9 mouse cellular contexts compared by ENCODE assay signal in genomic region chr10:89635018-89635417, GRCm38 (mm10). TPM values are rescaled to one million over a fixed set of nuclear protein-coding genes. Genes with fewer than 3 reads are reported as not detected.
A peak's percentile ranks its signal among the peaks of the same experiment; 100 is the strongest.
DNase-seq lines count a peak whose midpoint lies in the region; ATAC-seq and TF ChIP-seq lines count a peak whose summit lies in the region.
"Had no signal": no experiment of that assay in that cellular context is flagged by ENCODE, and none has a peak within 500 bp of the region (broad histone marks: within the 10 kb centered on the region; RNA-seq: fewer than 3 reads in every experiment).

No protein-coding gene starts in this region.

- no peak overlapping the region for H3K9ac ChIP-seq in forebrain, postnatal 0 days
- H3K9ac ChIP-seq in neural tube, embryonic 14.5 days (replicated peaks; ENCODE audit: low read depth, low read length) = no peak overlapping the region

- TF ChIP-seq CTCF in forebrain, postnatal 0 days (IDR thresholded peaks at IDR 0.05; ENCODE audit: low read depth) = peak; percentile 69

- H3K4me2 ChIP-seq in forebrain, postnatal 0 days (ENCODE audit: low read depth) = no peak overlapping the region
- H3K4me2 ChIP-seq in neural tube, embryonic 14.5 days (ENCODE audit: low read depth, low read length) = no peak overlapping the region

- no peaks in the 10 kb centered on the region for H3K4me1 ChIP-seq in forebrain, postnatal 0 days (ENCODE audit: insufficient read depth)
- no peaks in the 10 kb centered on the region for H3K4me1 ChIP-seq in neural tube, embryonic 14.5 days (ENCODE audit: control insufficient read depth, insufficient read depth, low read length)

- DNase-seq in heart, postnatal 4 days = peak; percentile 36
- DNase-seq in heart, adult 11 months = no peak
- peak; percentile 35 for DNase-seq in thymus, postnatal 4 days
- no peak for DNase-seq in thymus, postnatal 10 days (ENCODE audit: low spot score in 2 of 2)
- peak; percentile 51 for DNase-seq in forebrain, postnatal 0 days
- DNase-seq in c-Kit-positive CD71-positive TER-119-positive erythroid progenitor cells, embryonic 14.5 days (ENCODE audit: low spot score) = no peak

- no peak overlapping the region for H3K4me3 ChIP-seq in forebrain, postnatal 0 days (ENCODE audit: low read depth, low read length)
- no peak overlapping the region for H3K4me3 ChIP-seq in neural tube, embryonic 14.5 days (ENCODE audit: low read depth, low read length)

- H3K9me3 ChIP-seq in forebrain, postnatal 0 days (ENCODE audit: low read length) = no peaks in the 10 kb centered on the region
- no peaks in the 10 kb centered on the region for H3K9me3 ChIP-seq in neural tube, embryonic 14.5 days (ENCODE audit: control insufficient read depth, low read length)

- ATAC-seq in forebrain, postnatal 0 days = peak; percentile 84
- ATAC-seq in neural tube, embryonic 14.5 days (ENCODE audit: low read depth) = peak; percentile 81
- no peak for ATAC-seq in monocyte, adult 5-6 weeks (replicated peaks; ENCODE audit: insufficient number of reproducible peaks, low FRiP score, low TSS enrichment, poor library complexity, severe bottlenecking)

- no peak overlapping the region for H3K27ac ChIP-seq in forebrain, postnatal 0 days (ENCODE audit: low read depth, low read length)
- no peak overlapping the region for H3K27ac ChIP-seq in neural tube, embryonic 14.5 days (ENCODE audit: low read depth, low read length)

- H3K36me3 ChIP-seq in forebrain, postnatal 0 days (ENCODE audit: insufficient read depth) = 0 out of 2 replicates have a peak, but pooled peaks cover 2% of the 10 kb centered on the region
- peaks cover 3% of the 10 kb centered on the region; the same call in 1 of the 2 replicates for H3K36me3 ChIP-seq in neural tube, embryonic 14.5 days (ENCODE audit: control insufficient read depth, insufficient read depth, low read length)

- H3K27me3 ChIP-seq in forebrain, postnatal 0 days (ENCODE audit: insufficient read depth, low read length) = no peaks in the 10 kb centered on the region
- H3K27me3 ChIP-seq in neural tube, embryonic 14.5 days (ENCODE audit: control insufficient read depth, insufficient read depth, low read length) = no peaks in the 10 kb centered on the region

- WGBS in forebrain, postnatal 0 days = 61% methylated on average over 5 of the region's 5 CpGs
- WGBS in neural tube, embryonic 14.5 days = 83% methylated on average over 5 of the region's 5 CpGs

RNA-seq across cellular contexts. Expression of gene Slc17a8, which starts 14.0 kb away (rescaled TPM):
- total RNA-seq in heart, postnatal 4 days (2021) = not detected
- 1.4 and 2.3 TPM in 2 replicates for total RNA-seq in forebrain, postnatal 0 days (2014; rRNA removed)
- 0.24 and 0.50 TPM in 2 replicates for polyA plus RNA-seq in forebrain, postnatal 0 days (2015; fragmentation: Nextera tagmentation; extraction: Ambion mirVana)
- polyA plus RNA-seq in neural tube, embryonic 14.5 days (2014; fragmentation: Nextera tagmentation; extraction: Ambion mirVana) = 0.13 and 0.37 TPM in 2 replicates
- 0.19 TPM in 1 of 3 replicates, not detected in the others for total RNA-seq in monocyte, adult 5-6 weeks (2017)
- total RNA-seq: heart, adult 18-20 months had no signal

RNA-seq across cellular contexts. Expression of gene Scyl2, which starts 51.1 kb away (rescaled TPM):
- 10 to 100 TPM; 21.4 to 22.1 TPM for total RNA-seq in heart, postnatal 4 days (2021)
- 39.9 and 43.9 TPM in 2 replicates for total RNA-seq in forebrain, postnatal 0 days (2014; rRNA removed)
- polyA plus RNA-seq in forebrain, postnatal 0 days (2015; fragmentation: Nextera tagmentation; extraction: Ambion mirVana) = 3.1 and 5.9 TPM in 2 replicates
- 15.4 and 16.3 TPM in 2 replicates for polyA plus RNA-seq in neural tube, embryonic 14.5 days (2014; fragmentation: Nextera tagmentation; extraction: Ambion mirVana)
- 29.8 to 47.8 TPM (median 34.8 TPM) in 3 replicates for total RNA-seq in monocyte, adult 5-6 weeks (2017)

Comparison
In these comparisons a context has a peak if more than half of its experiments do, and no peak if none do; other contexts are left out.
1. DNase-seq: peak in heart, postnatal 4 days (single experiment), thymus, postnatal 4 days (single experiment) and forebrain, postnatal 0 days (single experiment); none in heart, adult 11 months (single experiment), thymus, postnatal 10 days (0 of 2) and c-Kit-positive CD71-positive TER-119-positive erythroid progenitor cells, embryonic 14.5 days (single experiment).